Mouse (Mus musculus) heart, adult 2 months (tissue): ENCODE results near the gene Ephb3.
"Not testable (repeated sequence)": the region's sequence is repeated elsewhere in the genome, so short reads cannot be mapped to it uniquely, and the experiment has no call there.

Experiments used
- CTCF ChIP-seq: fragments of 200-600 bp; IDR thresholded peaks from 2 replicates; pipeline ENCODE4 v1.8.1; 2022; ENCODE audit warnings: antibody characterized with exemption, mild to moderate bottlenecking, moderate library complexity
- EP300 ChIP-seq: fragments of 200-500 bp; IDR thresholded peaks from 2 replicates; pipeline ENCODE4 v1.6.1; 2011; ENCODE audit warnings: low read depth, low read length, control low read depth; ENCODE audit not compliant: insufficient read depth
- POLR2A ChIP-seq: fragments of 200-500 bp; IDR thresholded peaks from 2 replicates; pipeline ENCODE4 v1.6.1; 2011; ENCODE audit warnings: mild to moderate bottlenecking, low read depth, low read length, control low read depth; ENCODE audit not compliant: insufficient read depth

DNA sequence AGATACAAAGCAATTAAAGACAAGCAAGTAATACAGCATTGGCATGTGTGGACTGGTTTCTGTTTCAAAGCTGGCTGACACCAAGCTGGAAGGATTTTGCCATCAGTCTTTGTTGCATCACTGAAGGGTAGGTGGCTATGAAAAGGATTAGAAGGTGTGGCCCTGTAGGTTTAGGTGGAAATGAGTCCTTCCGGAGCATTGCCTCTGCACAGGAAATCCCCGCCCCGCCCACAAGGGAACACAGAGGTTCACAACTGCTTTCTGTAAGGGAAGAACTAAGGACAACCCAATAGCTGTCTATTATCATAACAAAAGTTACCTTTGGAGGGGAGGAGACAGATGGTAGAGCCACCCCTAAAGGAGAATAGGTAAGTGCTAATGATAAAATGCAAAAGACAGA lies 41.1 kb upstream of the Ephb3 start:
- not testable (repeated sequence) for TF ChIP-seq POLR2A, CTCF, EP300
